Mouse (Mus musculus) left cerebral cortex, postnatal 25 days (tissue): Measurements from ENCODE around the gene Gps2. TPM values are rescaled to one million over a fixed set of nuclear protein-coding genes. Genes with fewer than 3 reads are reported as not detected.

Experiments used
- DNase-seq, 2 experiments: peaks; one replicate each; pipeline ENCODE4 v3.0.0; 2022; ENCODE audit warnings: low spot score in 2 of 2, mixed read lengths in 1 of 2
- intact Hi-C: fragments of 180-260 bp; cut with DNase I; formaldehyde crosslinking; loops from one replicate; pipeline ENCODE4 v1.15.1; 2025
- total RNA-seq, 2 experiments: library from RNA; stranded (reverse); gene quantifications; 2 replicates each; pipeline ENCODE4 v1.2.3; 2021

Gene Gps2
- total RNA-seq = 10 to 100 TPM; 26.9 to 33.2 TPM

DNA sequence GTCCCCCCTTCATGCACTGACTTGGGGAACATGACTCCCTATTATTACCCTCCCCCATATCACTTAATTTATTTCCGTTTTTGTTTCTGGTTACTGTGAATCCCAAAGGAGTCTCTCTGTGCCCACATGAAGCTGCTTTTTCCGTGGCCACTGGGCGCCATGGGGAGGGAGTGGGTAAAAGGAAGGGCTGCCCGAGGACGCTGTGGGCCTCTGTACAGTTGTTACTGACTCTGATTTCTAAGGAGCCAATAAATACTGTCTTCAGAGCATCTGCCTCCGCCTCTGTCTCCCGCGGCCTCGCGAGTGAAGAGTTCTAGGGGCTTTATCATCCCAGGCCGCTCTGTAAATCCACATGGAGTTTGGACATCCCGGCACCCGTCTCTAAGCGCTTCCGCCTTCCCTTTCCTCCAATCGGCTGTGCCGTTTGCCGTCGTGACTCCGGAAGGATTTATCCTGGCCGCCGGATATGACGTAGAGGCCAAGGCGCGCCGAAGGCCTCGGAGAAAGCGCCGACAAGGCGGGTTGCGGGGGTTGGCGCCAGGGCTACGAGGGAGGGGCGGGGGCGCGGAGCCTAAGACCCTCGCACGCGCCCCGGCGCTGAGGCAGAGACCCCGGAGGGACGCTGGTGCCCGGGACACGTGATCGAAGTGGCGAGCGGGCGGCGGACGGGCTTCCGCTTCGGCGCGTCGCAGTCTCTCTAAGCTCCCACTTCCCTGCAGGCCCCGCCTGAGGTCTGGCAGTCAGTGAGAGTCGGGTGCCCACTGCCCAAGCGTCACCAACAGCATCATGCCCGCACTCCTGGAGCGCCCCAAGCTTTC, at the start of gene Gps2:
Gene Gps2, plus strand, starts transcription at position 335 of the 818 bp plus-strand sequence.
- intact Hi-C loops = no loop called here
- peak; percentile 94 to 96 for DNase-seq

DNA sequence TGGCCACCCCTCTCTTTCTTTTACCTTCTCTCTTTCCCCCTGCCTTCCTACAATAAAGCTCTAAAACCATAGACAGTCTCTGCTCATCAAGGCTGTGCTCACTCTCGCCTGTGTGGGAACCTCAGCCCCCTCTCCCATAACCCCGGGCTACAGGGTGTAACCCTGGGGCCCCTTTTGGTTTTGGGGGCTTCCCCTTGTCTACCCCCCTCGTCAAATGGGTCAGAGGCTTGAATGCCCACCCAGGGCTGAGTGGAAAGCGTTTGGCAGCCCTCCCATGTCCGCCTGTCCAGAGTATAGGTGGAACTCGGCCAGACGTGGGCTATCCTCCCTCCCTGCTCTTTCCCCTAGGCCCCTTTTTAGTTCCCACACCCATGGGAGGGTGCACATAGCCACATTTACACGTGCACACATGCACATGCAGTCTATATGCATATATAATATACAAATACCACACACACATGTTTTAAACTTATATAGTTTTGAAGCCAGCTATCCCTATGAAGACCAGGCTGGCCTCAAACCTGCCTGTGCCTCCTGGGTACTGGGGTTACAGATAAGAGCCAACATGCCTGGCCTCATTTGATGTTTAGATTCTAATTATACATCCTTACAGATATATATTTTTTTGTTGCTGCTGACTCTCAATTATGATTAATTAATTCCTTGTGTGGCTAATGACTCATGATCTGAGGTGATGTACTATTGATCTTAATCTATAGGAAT, 49.4 kb upstream of the Gps2 start:
- intact Hi-C loops = no loop called here
- no peak for DNase-seq

DNA sequence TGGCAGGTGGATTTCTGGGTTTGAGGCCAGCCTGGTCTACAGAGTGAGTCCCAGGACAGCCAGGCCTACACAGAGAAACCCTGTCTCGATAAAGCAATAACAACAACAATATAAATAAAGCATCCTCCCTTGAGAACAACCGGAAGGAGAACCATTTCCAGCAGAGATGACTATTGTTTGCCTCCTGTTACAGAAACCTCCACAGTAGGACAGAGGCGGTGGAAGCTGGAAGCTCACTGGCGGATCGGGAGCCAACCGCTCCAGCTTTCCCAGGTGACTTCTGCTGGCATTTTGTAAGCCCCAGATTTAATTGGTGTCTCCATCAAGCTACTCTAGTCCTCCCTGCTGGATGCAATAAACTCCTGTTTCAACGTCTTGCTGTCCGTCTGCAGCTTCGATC, 48.1 kb upstream of the Gps2 start:
- intact Hi-C loops = no loop called here
- no peak for DNase-seq

DNA sequence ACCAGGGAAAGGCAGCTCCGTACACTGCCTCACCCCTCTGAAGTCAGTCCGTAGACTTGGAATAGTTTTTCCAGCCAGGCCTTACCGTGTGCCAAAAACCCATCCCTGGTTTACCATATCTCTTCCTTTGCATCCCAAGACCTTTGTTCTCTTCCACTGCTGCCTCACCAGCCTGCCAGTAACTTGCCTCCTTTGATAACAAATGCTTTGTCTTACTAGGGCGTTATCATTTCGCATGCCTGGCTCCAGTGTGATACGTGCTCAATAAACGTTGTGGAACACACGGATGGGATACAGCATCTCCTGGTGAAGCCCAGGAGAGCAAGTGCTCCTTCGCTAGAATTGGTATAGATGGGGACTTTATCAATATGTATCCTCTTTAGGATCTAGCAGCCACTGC, 46.4 kb upstream of the Gps2 start:
- intact Hi-C loops = no loop called here

DNA sequence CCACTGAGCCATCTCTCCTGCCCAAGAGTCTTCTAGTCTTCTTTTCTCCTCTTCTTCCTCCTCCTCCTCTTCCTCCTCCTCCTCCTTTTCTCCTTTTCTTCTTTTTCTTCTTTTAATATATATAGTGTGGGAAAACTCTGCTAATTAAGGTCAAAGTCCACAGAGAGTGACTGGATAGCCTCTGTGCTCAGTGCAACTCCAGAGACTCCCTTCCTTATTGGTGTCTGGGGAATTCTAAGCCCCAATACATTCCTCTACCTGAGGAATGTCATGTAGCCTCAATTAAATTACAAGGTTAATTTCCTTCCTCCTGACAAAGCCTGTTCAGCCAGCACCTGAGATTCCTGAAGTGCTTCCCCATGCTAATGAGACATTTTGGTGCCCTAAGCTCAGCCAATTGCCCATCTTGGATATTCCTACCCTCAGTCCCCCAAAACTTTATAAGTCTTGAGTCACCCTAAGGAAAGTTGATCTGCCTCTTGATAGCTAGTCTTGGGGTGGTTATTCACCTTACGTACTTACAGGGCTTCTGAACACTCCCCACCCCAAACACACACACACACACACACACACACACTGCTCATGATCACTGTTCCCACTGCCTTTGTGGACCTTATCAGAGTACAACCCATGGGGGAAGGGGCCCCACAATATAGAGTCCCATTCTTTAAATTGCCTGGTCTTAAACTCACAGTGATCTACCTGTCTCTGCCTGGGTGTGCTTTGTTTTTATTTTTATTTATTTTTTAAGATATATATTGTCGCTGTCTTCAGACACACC, 43.2 kb upstream of the Gps2 start:
- no peak for DNase-seq
- intact Hi-C loops = no loop called here

More for the DNA sequence above, 46.4 kb upstream of the Gps2 start:
- DNase-seq = no peak

DNA sequence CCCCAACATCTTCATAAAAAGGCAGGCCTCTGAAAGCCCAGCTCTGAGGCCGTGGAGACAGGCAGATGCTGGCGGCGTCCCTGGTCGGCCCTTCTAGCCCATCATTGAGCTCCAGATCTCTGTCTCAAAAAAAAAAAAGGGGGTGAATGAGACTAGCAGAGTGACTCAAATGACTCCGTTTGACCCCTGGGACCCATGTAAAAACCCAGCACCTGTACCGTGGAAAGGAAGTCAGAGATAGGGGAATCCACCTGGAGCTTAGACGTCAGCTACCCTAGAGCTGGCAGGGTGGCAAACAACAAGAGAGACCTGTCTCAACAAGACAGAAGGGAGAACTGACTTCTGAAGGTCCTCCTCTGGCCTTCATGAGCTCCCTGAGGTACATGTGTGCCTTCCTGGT, 41.9 kb upstream of the Gps2 start:
- no peak for DNase-seq

DNA sequence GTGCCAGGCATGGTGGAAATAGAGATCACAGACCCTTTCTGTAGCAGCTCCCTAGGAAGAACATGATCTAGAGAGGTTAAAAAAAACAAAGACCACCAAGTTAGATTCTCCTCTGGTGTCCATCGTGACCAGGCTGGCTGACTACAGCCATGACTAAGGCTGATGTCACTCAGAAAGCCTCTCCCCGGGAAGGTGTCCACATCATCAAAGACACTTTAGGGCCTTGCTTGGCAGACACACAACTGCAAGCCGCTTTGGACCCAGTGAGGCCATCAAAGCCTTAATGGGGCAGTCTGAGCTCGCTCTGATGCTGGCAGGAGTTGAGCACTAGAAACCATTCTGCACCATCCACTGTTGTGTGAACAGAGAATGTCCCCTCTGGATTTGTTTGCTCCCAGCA, 41.2 kb upstream of the Gps2 start:
- intact Hi-C loops = no loop called here

More for the DNA sequence above, 41.9 kb upstream of the Gps2 start:
- intact Hi-C loops = no loop called here

DNA sequence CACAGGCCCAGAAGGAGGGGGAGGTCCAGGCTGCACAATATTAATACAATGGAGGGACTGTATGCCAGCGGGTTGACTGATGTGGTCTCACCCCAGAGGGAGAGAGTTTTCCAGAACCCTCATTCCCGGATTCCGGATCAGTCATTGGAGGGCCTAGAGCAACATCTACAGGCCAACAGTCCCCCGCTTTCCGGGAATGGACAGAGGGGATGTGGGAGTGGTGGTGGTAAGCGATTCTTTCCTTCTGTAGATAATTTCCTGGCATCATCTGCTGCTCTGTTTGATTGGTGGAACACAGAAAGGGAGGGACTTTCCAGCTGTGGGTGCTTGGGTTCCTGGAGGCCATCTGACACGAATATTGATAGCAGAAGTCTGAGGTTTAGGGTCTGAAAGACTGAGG, 37.5 kb upstream of the Gps2 start:
- peak in 1 of 2 experiments; percentile 44 for DNase-seq
- intact Hi-C loops = loop anchor here (2.0 to 5.0 kb wide), 3 partner anchors 69 to 194 kb away; partner anchors contain the start of genes Polr2a, Senp3 and Tmem102

More for the DNA sequence above, 41.2 kb upstream of the Gps2 start:
- DNase-seq = no peak

DNA sequence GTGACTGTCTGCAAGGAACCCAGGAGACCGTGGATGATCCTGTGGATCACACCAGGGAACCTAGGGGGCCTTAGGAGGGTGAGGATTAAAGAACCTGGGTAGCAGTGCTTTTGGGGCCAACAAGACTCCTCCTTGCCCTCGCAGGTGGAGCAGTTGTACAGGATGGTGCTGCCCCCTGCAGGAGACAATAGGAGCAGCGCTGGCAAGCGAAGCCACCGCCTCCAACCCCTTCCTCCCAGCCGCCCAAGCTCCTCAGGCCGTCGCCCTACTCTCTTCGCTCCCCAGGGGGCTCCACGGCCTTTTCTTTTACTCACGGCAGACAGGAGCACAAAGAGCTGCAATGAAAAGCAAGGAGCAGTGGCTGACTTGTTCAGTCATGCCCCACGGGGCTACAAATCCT, 36.8 kb upstream of the Gps2 start:
- DNase-seq = peak; percentile 72 to 79
- intact Hi-C loops = loop anchor here (2.0 to 5.0 kb wide), 3 partner anchors 70 to 195 kb away; partner anchors contain the start of genes Polr2a, Senp3 and Tmem102

DNA sequence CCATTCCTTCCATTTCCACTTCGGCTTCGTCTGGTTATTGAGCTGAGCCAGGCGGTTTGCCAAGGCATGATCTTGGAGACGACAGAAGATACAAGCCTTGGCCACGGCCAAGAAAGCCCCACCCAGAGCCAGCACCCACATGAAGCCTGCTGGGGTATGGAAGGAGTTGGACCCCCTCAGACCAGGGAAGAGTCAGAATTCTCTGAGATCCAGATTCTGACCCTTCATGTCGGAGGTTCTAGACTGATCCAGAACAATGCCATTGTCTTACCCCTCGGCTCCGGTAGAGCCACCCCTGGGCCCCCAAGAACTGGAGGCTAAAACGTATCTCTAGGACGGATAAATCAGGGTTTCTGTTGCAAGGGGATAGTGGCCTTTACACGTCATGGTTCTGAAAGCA, 35.8 kb upstream of the Gps2 start, which contains the start of gene Tmem95:
Gene Tmem95, minus strand, starts transcription at position 141 of the 400 bp plus-strand sequence.
- intact Hi-C loops = loop anchor here (2.0 to 5.0 kb wide), 3 partner anchors 71 to 196 kb away; partner anchors contain the start of genes Polr2a, Senp3 and Tmem102
- DNase-seq = no peak

DNA sequence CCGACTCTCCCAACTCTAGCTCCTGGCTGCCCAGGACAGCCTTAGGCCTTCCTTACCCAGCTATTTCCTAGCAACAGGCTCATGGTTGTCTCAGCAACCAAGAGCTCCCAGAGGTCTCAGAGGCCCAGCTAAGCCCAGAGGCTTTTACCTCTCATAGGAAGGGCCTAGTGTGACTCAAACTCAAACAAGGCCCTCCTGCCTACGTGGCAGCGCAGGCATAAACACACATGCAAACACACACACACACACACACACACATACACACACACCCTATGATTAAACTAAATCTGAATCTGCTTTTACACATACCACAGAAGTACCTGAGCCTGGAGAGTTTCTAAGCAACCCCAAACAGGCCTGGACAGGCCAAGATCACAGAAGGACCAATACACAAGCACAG, 35.3 kb upstream of the Gps2 start:
- intact Hi-C loops = loop anchor here (5.0 kb wide), 2 partner anchors 71 to 196 kb away; partner anchors contain the start of genes Senp3 and Tmem102

DNA sequence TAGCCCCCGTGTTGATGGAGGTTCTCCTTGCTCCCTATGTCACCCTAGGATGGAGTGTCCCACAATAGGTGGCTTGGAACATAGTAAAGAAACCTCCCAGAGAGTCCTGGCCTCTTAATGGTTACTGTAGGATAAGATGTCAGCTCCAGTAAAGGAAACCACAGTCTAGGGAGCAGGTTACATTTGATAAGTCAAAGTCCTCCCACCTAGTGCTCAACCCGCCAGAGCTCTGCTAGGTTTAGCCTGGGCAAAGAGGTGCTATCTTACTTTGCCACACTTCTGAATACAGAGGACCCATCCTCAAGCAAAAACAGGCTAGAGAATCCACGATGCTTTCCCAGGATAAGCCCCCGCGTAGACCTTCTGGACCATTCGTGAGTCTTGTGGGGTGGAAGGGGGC, 34.7 kb upstream of the Gps2 start:
- DNase-seq = no peak
- intact Hi-C loops = loop anchor here (5.0 kb wide), 2 partner anchors 72 to 197 kb away; partner anchors contain the start of genes Senp3 and Tmem102

More for the DNA sequence above, 35.3 kb upstream of the Gps2 start:
- no peak for DNase-seq

DNA sequence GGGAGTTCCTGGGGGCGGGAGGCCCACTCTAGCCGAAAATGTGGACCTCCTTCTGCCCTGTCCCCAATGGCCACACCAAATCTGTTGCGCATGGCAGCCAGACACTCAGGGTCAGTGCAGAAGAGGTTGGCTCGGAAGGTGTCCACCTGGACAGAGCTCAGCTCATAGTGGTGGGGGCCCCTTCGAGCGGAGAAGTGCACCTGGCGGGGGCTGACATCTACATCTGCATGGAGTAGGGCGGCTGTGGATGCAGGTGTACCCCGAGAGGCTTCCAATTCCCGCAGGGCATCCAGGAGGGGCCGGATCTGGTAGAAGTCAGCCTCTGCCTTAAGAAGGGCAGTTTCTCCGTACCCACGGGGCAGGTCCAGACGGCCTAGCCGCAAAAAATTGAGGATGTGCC, 34.0 kb upstream of the Gps2 start:
- no peak for DNase-seq
- intact Hi-C loops = loop anchor here (5.0 kb wide), 2 partner anchors 72 to 197 kb away; partner anchors contain the start of genes Senp3 and Tmem102

DNA sequence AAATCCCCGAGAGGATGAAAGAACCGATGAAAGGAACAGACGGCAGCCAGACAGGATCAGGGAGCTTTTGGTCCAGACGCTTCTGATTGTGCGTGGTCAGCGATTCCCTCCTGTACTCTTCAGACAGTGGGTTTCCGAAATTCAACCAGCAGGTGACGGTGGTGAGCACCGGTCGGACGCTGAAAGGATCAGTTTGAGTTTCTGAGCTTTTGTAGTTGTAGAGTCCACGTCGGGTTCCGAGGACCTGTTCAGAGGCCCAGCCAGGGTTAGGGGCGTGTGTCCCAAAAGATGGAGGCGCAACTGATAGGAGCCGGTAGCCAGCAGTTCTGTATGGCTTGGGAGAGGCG, 33.2 kb upstream of the Gps2 start:
- intact Hi-C loops = no loop called here
- peak; percentile 24 to 42 for DNase-seq

DNA sequence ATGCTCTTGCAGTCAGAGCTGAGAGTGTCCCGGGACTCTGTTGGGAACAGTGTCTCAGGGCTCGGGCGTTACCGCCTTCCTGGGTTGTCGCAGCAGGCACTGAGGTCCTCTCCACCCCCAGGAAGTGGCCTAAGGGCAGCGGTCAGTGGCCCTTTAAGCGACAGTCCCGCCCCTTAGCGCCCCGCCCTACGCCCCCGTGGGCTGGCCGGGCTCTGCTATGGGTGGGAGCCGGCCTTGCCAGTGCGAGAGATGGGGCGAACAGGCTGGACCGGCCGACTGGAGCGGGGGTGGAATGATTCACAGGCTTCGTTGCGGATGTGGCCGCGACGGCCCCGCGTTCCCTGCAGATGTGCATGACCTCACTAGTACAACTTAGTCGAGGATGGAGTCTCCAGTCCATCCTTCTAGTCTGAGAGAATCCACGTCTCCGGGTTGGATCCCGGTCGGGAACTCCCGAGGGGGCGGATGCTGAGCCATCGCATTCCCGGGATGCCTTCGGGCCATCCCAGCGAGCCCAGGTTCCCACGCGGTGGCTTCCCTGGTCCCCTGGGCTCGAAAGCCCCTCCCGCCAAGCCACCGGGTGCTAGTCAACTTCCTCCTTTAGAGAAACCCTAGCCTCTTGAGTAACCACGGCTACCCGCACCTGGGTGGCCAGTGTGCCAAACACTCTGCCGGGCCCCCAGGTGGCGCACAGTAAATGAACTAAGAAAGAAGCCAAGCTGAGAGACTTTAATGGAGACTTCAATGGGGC, 32.7 kb upstream of the Gps2 start, which contains the start of gene Kctd11:
Gene Kctd11, minus strand, starts transcription at position 554 of the 751 bp plus-strand sequence.
- intact Hi-C loops = no loop called here
- peak; percentile 60 to 72 for DNase-seq

DNA sequence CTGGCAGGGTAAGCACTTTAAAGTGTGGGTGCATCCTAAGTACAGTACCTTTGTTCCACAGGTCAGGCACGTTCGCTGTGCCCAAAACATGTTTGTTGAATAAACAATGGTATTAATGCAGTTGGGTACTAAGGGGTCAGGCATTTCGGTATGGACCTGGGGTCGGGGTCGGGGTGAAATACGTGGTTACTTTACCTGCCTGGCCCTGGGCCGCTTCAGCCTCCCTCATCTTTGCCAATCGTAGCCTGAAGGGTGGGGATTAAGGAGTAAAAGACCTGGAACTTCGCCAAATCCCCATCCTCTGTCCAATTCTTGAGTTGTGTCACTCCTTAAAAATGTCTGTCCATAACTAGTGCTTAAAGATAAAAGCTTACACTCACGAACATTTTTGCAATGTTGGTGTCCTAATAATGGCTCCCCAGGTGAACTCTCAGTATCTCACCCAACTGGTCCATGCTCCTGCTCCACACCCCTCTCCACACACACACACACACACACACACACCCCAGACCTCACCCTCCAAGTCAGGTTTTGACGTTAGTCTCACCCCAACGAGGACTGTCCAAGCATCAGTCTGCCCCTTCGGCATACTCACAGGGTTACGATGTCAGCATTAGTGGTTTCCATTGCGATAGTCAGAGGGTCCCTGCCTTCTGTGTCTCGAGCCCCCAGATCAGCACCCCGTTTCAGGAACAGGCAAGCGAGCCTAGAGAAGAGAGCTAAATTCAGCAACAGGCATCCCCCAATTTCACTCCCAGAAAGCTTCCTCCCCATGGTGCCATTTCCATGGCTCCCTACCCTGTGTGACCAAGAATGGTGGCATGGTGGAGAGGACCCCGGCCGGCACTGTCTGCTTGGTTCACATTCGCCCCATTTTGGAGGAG, 31.7 kb upstream of the Gps2 start:
- intact Hi-C loops = no loop called here
- no peak for DNase-seq

DNA sequence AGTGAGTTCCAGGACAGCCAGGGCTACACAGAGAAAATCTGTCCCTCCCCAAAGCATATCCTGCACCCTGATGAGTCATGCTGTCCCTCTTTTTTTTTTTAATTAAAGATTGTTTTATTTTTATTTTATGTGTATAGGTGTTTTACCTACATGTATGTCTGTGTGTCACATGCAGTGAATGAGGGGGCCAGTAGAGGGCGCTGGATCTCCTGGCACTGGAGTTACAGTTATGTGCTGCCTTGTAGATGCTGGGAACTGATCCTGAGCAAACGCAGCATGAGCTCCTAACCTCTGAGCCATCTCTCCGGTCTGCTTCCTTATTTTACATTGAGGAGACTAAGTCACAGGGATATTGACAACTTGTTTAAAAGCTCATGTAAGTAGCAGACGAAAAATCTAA, 30.6 kb upstream of the Gps2 start:
- DNase-seq = no peak
- intact Hi-C loops = no loop called here
